Mouse (Mus musculus): Measurements from ENCODE around the gene Fam110a. TPM values are rescaled to one million over a fixed set of nuclear protein-coding genes. Genes with fewer than 3 reads are reported as not detected.
A peak's percentile ranks its signal among the peaks of the same experiment; 100 is the strongest.

Gene Fam110a
- polyA plus RNA-seq, 1 experiment from 2014 or later, result 36.2 TPM

- 0 out of 2 replicates have a peak within 1 kb of the TSS, but pooled peaks have one; percentile 8 for H3K4me2 ChIP-seq (replicated peaks)
- H3K4me1 ChIP-seq, result peaks cover 14% of the 10 kb centered on the region
- H3K36me3 ChIP-seq, result no peaks in the 10 kb centered on the region
- 7% methylated on average over 35 of the region's 35 CpGs for WGBS
- no peak for ATAC-seq (ENCODE audit: insufficient number of reproducible peaks, insufficient read depth, low FRiP score, low TSS enrichment)
- no peaks in the 10 kb centered on the region for H3K9me3 ChIP-seq
- H3K9ac ChIP-seq, result no peak within 1 kb of the TSS
- H3K4me3 ChIP-seq, result 0 out of 2 replicates have a peak within 1 kb of the TSS, but pooled peaks have one; percentile 9
- peaks cover 65% of the 10 kb centered on the region for H3K27me3 ChIP-seq
- H3K27ac ChIP-seq, result no peak within 1 kb of the TSS
Observed at GRCm38 (mm10) chr2:151996229-151997189, 16.5 kb upstream of the Fam110a start, which contains the start of gene Slc52a3. Gene Slc52a3 (plus strand): TSS chr2:151996511.

DNA sequence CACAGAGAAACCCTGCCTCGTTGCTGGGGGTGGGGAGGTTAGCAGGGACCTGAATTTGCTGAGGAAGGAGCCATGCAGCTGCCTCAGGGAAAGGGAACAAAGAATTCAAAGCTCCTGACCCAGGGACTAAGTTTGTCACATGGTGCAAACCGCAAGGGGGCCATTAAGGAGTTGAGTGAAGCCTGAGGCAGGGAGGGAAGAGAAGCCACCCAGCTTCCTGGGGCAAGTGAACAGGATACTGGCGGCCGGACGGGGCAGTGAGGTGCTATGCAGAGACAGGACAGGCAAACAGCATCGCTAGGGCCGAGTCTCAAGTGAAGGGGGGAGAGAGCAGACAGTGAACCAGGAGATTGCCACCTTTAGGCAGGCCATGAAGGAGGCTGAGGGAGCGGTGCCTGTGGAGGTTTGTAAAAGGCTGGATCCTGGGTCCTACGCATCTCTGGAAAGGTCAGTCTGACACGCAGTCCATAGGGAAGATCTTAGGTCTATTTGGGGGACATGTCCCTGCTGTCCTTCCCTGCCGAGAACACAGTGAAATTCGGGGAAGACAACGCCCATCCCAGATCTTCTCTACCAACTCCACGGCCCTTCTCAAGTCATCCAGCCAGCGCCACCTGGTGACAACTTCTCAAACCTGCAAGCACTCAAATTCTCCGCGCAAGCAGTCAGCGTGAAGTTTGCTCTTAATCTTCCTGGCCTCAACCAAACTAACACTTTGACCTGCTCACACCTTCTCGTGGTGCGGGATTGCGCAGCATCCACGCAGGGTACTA is 14.5 kb upstream of the Fam110a start:
- Histone ChIP-seq H3K27ac (no peak overlapping the region), H3K36me3 (no peaks in the 10 kb centered on the region), H3K4me3 (peak overlapping the region; percentile 19; the same call in 1 of the 2 replicates), H3K4me2 (replicated peaks) (peak overlapping the region; percentile 43), H3K4me1 (peaks cover 9% of the 10 kb centered on the region), H3K9me3 (no peaks in the 10 kb centered on the region), H3K27me3 (peaks cover 49% of the 10 kb centered on the region), H3K9ac (peak overlapping the region; percentile 38; the same call in 1 of the 2 replicates)
- ATAC-seq (ENCODE audit: insufficient number of reproducible peaks, insufficient read depth, low FRiP score, low TSS enrichment), result no peak
- 6% methylated on average over 22 of the region's 22 CpGs for WGBS

GRCm38 (mm10) chr2:151991446-151991845 is 11.4 kb upstream of the Fam110a start:
- no peak overlapping the region for H3K4me3 ChIP-seq
- no peaks in the 10 kb centered on the region for H3K36me3 ChIP-seq
- WGBS, result 38% methylated on average over 5 of the region's 5 CpGs
- H3K27ac ChIP-seq, result no peak overlapping the region
- no peak overlapping the region for H3K9ac ChIP-seq
- H3K27me3 ChIP-seq, result peaks cover 24% of the 10 kb centered on the region
- H3K4me2 ChIP-seq (replicated peaks), result no peak overlapping the region
- ATAC-seq (ENCODE audit: insufficient number of reproducible peaks, insufficient read depth, low FRiP score, low TSS enrichment), result no peak
- H3K9me3 ChIP-seq, result no peaks in the 10 kb centered on the region
- peaks cover 7% of the 10 kb centered on the region for H3K4me1 ChIP-seq

GRCm38 (mm10) chr2:151990985-151991394 is 11.0 kb upstream of the Fam110a start:
- H3K4me2 ChIP-seq (replicated peaks), result no peak overlapping the region
- WGBS, result 35% methylated on average over 1 of the region's 1 CpGs
- no peak overlapping the region for H3K27ac ChIP-seq
- H3K9ac ChIP-seq, result no peak overlapping the region
- H3K27me3 ChIP-seq, result peaks cover 19% of the 10 kb centered on the region
- H3K9me3 ChIP-seq, result no peaks in the 10 kb centered on the region
- no peak overlapping the region for H3K4me3 ChIP-seq
- ATAC-seq (ENCODE audit: insufficient number of reproducible peaks, insufficient read depth, low FRiP score, low TSS enrichment), result no peak
- peaks cover 7% of the 10 kb centered on the region for H3K4me1 ChIP-seq
- H3K36me3 ChIP-seq, result no peaks in the 10 kb centered on the region

DNA sequence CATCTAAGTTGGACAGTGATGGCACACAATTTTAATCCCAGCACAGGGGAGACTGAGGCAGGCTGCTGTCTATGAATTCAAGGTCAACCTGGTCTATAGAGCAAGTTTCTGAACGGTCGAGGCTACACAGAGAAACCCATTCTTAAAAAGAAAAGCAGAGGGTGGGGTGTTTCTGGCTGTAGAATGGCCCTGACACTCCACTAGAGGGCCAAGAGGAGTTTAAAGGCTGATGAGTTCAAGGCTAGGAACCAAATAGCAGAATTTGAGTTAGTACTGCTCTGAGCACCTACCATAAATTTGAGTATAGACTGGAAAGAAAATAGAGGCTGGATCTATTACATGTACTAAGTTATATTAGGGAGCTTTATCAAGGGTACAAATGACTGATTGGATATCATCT is 9.0 kb upstream of the Fam110a start:
- 73% methylated on average over 2 of the region's 2 CpGs for WGBS
- no peak overlapping the region for H3K27ac ChIP-seq
- H3K27me3 ChIP-seq, result peaks cover 7% of the 10 kb centered on the region
- no peaks in the 10 kb centered on the region for H3K9me3 ChIP-seq
- no peak for ATAC-seq (ENCODE audit: insufficient number of reproducible peaks, insufficient read depth, low FRiP score, low TSS enrichment)
- no peaks in the 10 kb centered on the region for H3K4me1 ChIP-seq
- no peak overlapping the region for H3K9ac ChIP-seq
- no peak overlapping the region for H3K4me3 ChIP-seq
- H3K36me3 ChIP-seq, result no peaks in the 10 kb centered on the region
- no peak overlapping the region for H3K4me2 ChIP-seq (replicated peaks)

DNA sequence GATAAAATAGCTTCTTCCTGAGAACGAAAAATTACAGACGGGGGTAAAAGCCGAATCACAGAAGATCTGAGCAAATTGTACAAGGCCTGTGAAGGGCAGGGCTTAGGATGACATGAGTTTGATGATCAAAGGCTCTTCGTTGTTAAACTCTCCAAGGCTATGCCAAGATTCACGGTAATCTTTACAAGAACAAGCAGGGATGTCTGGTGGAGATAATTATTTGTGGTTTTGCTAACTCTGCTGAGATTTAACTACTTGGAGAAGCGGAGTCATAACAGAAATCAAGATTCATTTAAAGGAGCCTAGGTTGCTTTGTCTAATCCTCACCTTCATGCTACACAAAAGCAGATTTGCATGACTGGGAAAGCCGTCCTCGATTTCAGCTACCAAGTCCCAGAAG is 6.9 kb upstream of the Fam110a start:
- H3K4me2 ChIP-seq (replicated peaks), result no peak overlapping the region
- H3K4me1 ChIP-seq, result no peaks in the 10 kb centered on the region
- no peaks in the 10 kb centered on the region for H3K36me3 ChIP-seq
- H3K9me3 ChIP-seq, result no peaks in the 10 kb centered on the region
- no peak overlapping the region for H3K27ac ChIP-seq
- ATAC-seq (ENCODE audit: insufficient number of reproducible peaks, insufficient read depth, low FRiP score, low TSS enrichment), result no peak
- no peaks in the 10 kb centered on the region for H3K27me3 ChIP-seq
- H3K9ac ChIP-seq, result no peak overlapping the region
- no peak overlapping the region for H3K4me3 ChIP-seq
- 77% methylated on average over 8 of the region's 8 CpGs for WGBS

GRCm38 (mm10) chr2:151985426-151986172 is 5.6 kb upstream of the Fam110a start:
- Histone ChIP-seq H3K4me3 (no peak overlapping the region), H3K27ac (no peak overlapping the region), H3K9ac (no peak overlapping the region), H3K4me2 (replicated peaks) (no peak overlapping the region), H3K36me3 (no peaks in the 10 kb centered on the region), H3K4me1 (peaks cover 2% of the 10 kb centered on the region), H3K27me3 (no peaks in the 10 kb centered on the region), H3K9me3 (no peaks in the 10 kb centered on the region)
- no peak for ATAC-seq (ENCODE audit: insufficient number of reproducible peaks, insufficient read depth, low FRiP score, low TSS enrichment)
- 63% methylated on average over 7 of the region's 7 CpGs for WGBS

GRCm38 (mm10) chr2:151984019-151984418 is 4.0 kb upstream of the Fam110a start:
- Histone ChIP-seq H3K4me2 (replicated peaks) (no peak overlapping the region), H3K4me1 (peaks cover 11% of the 10 kb centered on the region), H3K9ac (no peak overlapping the region), H3K36me3 (no peaks in the 10 kb centered on the region), H3K27me3 (no peaks in the 10 kb centered on the region), H3K4me3 (no peak overlapping the region), H3K9me3 (no peaks in the 10 kb centered on the region), H3K27ac (no peak overlapping the region)
- whole genome bisulfite sequencing, result 51% methylated on average over 9 of the region's 9 CpGs
- no peak for ATAC-seq (ENCODE audit: insufficient number of reproducible peaks, insufficient read depth, low FRiP score, low TSS enrichment)

DNA sequence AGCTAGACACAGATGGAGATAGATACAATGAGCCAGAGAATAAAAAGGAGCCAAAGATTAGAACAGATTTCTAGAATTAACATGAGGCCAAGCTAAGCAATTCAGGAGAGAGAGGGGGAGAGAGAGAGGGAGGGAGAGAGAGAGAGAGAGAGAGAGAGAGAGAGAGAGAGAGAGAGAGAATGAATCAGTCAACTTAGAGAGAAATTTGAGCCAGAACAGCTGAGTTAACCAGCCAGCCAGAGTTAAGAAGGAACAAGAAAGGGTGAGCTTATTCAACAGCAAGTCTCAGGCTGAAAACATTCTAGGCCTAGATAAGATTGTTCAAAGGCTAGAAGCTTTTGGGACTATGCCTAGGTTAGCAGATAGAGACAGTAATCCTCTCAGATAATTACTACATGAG is 2.5 kb upstream of the Fam110a start:
- no peak for ATAC-seq (ENCODE audit: insufficient number of reproducible peaks, insufficient read depth, low FRiP score, low TSS enrichment)
- Histone ChIP-seq H3K27ac (no peak overlapping the region), H3K27me3 (no peaks in the 10 kb centered on the region), H3K9me3 (no peaks in the 10 kb centered on the region), H3K9ac (no peak overlapping the region), H3K4me1 (peaks cover 25% of the 10 kb centered on the region), H3K4me2 (replicated peaks) (no peak overlapping the region), H3K4me3 (no peak overlapping the region), H3K36me3 (no peaks in the 10 kb centered on the region)

DNA sequence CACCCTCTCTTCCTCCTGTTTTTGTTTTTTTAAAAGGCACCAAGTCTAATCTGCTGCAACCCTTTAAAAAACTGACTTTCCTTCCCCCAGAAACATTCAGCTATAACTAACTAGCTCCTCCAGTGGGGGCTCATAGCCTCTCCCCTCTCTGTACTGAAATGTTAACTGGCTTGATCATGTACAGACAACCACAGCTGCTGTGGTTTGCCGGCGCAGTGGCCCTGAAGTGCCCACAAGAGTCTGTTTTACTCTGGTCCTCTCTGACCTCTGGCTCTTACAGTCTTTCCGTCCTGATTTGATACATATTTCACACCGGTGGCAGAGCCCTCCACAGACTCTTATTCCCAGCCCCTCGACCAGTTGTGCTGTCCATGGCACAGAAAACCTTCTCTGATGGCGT is 1.2 kb upstream of the Fam110a start:
- no peak overlapping the region for H3K4me2 ChIP-seq (replicated peaks)
- H3K36me3 ChIP-seq, result no peaks in the 10 kb centered on the region
- H3K27me3 ChIP-seq, result no peaks in the 10 kb centered on the region
- peaks cover 25% of the 10 kb centered on the region for H3K4me1 ChIP-seq
- no peak overlapping the region for H3K9ac ChIP-seq
- no peak overlapping the region; the same call in 1 of the 2 replicates for H3K27ac ChIP-seq
- no peak overlapping the region for H3K4me3 ChIP-seq
- no peaks in the 10 kb centered on the region for H3K9me3 ChIP-seq
- WGBS, result 69% methylated on average over 6 of the region's 6 CpGs
- ATAC-seq (ENCODE audit: insufficient number of reproducible peaks, insufficient read depth, low FRiP score, low TSS enrichment), result no peak

- Histone ChIP-seq H3K4me1 (peaks cover 25% of the 10 kb centered on the region), H3K36me3 (no peaks in the 10 kb centered on the region), H3K9ac (peak overlapping the region; percentile 65), H3K27ac (no peak overlapping the region), H3K27me3 (no peaks in the 10 kb centered on the region), H3K4me3 (peak overlapping the region; percentile 74), H3K4me2 (replicated peaks) (peak overlapping the region; percentile 60), H3K9me3 (no peaks in the 10 kb centered on the region)
- 41% methylated on average over 3 of the region's 3 CpGs for WGBS
- ATAC-seq (ENCODE audit: insufficient number of reproducible peaks, insufficient read depth, low FRiP score, low TSS enrichment), result no peak
Observed at GRCm38 (mm10) chr2:151980355-151980693, 305 bp upstream of the Fam110a start.

All from embryonic facial prominence, embryonic 12.5 days (tissue).